Mouse (Mus musculus) cerebellum, adult (tissue): Measurements from ENCODE around the gene Chd5.

Experiments
- ATAC-seq: cut with Nextera tagmentation; 2 replicates; pipeline ENCODE4 v1.9.2; 2017; ENCODE audit warnings: mild to moderate bottlenecking, moderate library complexity, mixed read lengths; ENCODE audit not compliant: insufficient number of reproducible peaks, low FRiP score, low TSS enrichment

The Chd5 gene

DNA sequence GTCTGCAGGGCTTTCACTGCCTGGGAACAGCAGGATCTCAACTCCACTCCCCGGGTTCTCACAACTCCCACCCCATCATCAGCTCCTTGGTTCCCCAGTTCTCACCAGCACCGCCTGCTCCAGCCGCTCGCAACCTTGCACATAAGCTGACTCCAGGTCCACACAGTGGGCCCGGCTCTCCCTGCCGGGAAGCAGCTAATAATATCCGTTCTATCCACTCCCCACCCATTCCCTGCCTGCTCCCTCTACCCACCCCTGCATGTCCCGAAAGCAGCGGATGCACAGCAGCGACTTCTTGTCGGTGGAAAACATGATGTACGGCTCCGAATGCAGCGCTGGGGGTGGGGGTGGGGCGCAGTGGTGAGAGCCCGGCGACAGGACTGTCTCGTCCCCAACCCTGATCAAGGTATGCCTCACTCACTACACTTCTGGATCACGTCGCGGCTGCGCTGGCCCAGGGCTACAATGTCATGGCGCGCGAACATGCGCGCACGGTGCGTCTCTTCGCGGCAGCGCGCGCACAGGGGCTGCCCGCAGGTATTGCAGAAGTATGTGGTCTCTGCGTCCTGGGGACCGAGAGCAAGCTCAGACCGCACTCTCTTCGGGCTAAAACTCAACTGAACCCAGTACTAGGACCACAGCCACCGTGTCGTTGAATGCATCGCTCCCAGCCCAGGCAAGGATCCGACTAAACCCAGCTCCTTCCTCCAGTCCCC, 22.8 kb upstream of the Chd5 start:
- no peak for ATAC-seq

DNA sequence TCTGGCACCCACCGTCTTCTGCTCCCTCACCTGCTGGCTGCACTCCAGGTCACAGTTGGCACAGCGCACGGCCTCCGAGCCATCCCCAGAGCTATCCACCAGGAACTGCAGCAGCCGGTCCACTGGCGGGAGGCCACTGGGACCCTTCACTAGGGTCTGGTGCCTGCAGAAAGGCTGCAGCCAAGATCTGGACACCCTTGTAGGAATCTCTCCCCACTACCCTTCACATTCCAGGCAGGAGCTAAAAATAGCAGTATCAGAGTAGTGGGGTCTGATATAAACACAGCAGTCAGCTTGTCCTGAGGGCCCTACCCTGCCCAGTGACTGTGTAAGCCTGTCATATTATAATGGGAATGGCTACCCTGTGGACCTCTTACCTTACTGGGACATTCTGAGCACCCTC, 20.8 kb upstream of the Chd5 start:
- no peak for ATAC-seq

DNA sequence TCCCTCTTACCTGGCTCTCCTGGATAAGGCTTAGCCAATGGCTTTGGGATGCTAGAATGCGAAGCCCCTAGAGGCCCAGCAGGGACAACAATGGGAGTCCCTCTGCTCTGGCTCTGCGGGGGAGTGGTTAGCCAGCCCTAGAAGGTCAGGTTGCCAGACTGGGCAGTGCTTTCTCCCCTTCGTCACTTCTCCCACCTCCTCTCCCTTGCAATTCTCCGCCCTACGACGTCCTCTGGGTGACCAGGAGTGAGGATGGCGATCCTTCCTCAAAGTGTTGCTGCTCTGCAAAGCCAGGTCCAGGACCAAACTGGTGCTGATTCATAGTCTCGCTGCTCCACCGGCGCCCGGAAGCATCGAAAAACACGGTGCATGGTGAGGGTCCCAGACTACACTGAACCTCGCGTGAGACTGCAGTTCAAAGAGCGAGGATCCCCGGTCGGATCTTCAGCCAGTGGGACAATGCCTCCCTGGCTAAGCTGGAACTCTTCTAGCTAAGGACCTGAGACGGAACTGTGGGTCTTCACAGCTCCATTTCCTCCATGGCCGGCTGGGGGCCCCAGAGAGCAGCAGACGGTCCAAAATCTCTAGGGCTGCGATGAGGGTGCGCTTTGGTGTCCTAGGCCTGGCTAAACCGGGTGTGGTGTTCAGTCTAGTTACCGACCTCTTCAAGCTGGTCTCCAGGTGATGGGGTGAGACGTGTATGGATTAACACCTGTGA, 19.8 kb upstream of the Chd5 start, which contains the start of gene Rnf207:
Rnf207 (minus strand) TSS at position 477 of the 718 bp plus-strand sequence.
- ATAC-seq: peak; percentile 61; the same call in 1 of the 2 replicates

DNA sequence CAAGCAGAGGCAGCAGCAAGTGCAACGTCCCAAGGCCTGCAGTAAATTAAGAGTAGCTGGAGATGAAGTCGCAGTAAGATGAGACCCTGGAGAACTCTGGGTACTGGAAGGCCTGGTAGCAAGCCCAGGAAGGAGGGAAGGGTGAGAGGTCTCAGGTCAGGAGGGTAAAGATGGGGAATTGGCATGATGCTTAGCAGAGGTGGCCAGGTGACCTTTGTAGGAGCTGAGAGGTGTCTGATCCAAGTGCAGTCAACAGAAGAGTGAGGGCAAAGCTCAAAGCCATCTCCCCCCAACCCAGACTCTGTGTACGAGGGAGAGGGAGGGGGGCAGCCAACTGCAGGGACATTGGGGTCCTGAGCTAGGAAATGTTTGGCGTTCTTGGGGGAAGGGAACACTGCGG, 17.0 kb upstream of the Chd5 start:
- no peak for ATAC-seq

DNA sequence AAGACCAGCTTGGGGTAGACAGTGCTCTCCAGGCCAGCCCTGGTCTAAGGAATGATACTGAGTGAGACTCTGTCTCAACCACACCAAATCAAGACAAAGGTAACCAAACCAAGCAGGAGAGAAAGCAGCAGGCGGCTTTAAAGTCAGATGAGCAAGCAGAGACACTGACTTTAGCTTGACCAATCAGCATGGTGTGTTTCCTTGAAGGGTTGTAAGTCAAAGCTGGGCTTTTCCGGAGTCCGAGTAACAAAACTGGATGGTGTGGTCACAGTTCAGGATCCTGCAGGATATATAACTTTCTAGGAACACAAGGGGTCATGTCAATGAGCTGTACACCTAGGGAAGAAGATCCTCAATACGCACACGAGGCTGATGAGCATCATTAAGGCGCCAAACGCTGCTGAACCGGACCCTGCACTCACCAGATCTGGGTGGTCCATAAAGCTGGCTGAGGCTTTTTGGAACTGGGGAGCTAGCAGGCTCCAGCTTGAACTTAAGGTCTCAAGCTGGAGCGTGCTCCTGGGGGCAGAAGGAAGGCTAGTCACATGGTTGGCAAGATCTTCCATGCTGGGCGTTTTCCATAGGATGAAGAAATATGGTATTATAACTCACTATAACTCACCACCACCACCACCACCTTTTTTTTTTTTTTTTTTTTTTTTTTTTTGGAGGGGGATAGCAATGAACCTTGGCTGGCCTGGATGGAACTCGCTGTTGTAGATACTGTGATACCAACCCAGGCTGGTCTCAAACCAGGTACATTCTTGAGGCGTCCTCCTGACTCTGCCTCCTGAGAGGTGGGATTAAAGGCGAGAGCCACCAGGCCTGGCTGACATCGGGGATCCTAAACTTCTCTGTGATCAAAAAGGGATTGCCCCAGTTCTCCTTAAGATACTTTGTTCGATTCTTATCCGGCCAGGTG, 13.5 kb upstream of the Chd5 start:
- ATAC-seq: no peak; the same call in 1 of the 2 replicates

DNA sequence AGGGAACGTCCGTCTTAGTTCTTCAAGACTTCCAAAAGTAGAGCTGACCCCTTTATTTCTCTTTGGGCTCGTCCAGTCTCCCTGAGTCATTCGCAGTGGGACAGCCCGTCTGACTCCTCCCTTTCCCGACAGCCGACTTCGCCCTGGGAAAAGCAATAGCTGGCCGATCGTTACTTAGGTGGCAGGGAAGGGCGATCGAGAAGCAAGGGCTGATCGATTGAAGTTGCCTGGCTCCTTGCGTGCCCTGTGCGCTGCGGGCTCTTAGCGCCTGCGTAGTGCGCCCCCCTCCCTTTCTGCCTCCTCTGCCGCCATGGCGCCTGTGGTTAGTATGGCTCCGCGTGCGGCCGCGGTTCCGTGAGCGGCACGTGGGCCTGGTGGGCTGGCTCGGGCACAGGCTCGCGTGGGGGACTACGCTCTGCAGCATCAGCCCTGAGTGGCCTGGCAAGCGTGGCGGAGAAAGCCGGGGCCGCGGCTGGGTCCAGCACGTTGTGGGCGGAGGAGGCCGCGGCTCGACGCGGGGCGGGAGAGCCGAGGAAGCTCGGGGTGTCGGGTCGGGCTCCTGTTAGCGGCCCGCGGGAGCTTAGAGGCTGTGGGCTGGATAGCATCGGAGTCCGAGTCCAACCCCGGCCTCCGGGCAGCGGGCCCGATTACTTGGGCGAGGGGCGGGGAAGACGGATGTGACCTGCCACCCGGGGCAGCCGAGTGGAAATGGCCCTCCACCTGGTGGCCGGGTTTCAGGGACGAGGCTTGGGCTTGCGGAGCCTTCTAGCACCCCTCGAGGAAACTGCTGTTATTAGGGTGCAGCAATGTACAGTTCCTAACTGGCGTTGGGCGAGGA, 12.7 kb upstream of the Chd5 start, which contains the start of gene Rpl22:
Rpl22 (plus strand) TSS at position 169 of the 838 bp plus-strand sequence.
- peak; percentile 98 for ATAC-seq

DNA sequence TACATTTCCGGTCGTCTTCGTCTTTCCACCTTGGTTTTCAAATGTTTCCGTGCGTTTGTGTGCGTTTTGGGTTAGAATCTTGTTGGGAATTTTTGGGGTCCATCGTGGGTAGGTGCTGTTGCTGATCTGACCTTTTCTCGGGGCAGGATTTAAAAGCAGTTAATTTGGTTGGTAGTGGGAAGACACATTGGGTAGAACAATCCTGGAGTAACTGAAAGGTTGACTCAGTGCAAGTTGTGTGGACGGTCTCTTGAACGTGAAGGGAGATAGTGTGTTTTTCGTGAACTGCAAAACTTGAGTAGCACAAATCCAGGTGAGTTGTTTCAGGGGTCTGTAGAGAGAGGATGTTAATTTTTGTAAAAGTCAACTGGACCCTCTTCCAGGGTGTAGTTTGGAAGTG, 11.9 kb upstream of the Chd5 start:
- ATAC-seq: no peak

DNA sequence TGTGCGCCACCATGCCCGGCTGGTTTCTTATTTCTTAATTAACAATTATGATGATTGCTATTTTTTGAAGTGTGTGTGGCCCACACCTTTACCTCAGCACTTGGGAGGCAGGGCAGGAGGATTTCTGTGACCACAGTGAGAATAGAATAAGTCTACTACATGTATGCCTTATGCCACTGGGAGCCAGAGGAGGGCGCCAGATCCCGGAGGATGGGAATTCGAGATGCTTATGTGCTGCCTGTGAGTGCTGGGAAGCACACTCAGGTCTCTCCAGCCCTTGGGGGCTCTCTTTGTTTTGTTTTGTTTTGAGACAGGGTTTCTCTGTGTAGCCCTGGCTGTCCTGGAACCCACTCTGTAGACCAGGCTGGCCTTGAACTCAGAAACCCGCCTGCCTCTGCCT, 9.8 kb upstream of the Chd5 start:
- ATAC-seq: no peak

DNA sequence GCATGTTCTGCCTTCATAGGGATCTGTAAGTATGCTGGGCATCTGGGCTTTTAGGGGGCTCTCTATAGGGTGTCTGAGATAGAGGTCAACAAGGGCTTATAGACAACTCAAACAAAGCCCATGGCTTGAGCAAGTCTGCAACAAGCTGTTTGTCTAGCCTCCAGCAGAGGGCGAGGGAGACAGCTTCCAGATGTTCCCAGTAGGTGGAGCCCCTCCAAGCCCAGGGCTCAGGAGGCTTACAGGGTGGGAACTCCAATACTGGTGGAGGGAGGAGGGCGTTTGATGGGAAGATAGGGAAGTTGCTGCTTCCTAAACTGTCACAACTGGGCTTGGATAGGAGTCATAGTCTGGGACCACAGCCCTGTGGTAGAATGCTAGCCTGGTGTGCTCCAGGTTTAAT, 5.5 kb upstream of the Chd5 start:
- ATAC-seq: no peak

DNA sequence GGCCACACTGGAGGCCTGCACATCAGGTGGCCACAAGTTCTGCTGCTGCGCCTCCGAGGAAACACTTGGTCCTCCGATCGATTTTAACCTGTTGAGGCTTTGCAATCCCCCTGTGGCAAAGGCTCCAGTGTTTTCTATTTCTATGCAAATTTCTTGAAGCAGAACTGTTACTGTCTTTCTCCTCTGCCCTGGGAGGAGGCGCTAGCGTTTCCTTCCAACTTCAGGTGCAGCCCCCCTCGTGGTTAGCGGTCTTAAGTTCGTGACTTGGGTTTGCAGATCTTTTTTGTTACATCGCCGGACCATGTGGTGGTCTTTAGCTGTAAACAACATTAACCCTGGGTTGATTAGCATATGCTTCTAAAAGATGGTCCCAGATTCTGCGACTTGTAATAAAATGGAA, 4.9 kb upstream of the Chd5 start:
- ATAC-seq: no peak

DNA sequence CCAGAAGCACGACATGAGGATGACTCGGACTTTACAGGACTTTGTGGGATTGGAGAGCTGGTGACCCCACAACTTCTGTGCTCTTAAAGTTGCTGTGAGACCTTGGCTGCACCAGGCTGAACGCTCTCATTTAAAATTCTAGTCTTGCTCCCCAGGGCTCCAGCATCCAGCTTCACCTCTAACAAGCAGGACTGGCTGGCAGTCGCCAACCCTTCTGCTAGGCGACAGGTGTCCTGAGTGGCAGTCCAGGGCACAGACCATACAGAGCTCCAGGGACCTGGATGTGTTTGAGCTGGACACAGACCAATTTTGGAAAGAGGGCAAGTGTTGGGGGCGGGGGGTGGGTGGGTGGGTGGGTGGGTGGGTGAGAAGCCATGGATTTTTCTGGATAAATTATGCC, 679 bp upstream of the Chd5 start:
- no peak for ATAC-seq

DNA sequence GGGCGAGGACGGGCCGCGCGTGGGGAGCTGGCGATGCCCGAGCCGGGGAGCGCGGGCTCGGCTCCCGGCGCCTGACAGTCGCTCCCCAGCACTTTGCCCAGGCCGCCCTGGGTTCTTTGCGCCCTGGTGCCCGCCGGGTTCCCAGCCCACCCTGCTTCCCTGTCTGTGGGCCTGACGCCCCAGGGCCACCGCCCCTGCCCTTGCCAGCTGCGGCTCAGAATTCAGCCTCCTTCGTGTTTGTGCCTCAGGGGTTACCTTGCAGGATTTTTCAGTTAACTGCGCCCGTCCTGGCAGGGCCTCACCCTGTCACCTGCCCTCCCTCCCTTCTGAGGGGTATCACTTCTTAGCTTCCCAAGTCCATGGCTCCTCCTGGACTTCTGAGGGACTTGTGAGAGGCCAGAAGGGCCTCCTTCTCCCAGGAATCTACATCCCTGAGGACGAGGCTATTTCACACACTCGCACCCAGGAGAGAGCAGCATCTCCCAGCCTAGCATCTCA, 891 bp downstream of the Chd5 start:
- ATAC-seq: 0 out of 2 replicates have a peak, but pooled peaks have one; percentile 6

DNA sequence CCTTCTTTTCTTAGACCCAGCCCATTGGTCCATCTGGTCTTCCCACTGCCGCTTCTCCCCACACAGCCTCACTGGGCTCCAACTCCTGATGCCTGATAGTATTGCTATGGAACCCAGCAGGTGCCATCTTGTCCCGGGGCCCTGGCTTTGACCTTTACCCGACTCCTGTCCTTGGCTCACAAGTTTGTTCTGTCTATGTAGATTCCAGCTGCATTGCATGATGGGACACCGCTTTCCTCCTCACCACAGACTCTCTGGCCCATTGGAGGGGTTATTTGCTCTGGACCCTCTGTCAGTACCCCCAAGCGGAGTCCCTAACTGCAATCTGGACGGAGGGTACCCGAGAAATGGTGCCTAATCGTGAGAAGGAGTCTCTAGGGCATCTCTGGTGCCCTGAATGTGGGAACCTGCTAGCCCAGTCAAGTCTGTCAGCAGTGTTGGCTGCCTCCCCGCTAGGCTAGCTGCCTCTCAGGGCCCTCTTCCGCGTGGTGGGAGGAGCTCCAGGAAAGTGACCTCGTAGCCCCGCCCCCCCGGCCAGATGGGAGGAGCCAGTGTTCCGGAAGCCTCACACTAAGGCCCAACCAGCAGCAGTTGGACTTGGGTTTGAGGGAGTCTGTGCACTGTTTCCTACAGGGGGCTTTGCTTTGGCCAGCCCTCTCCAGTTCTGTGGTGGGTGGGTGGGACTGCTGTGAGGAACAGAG, 2.3 kb downstream of the Chd5 start:
- no peak for ATAC-seq

DNA sequence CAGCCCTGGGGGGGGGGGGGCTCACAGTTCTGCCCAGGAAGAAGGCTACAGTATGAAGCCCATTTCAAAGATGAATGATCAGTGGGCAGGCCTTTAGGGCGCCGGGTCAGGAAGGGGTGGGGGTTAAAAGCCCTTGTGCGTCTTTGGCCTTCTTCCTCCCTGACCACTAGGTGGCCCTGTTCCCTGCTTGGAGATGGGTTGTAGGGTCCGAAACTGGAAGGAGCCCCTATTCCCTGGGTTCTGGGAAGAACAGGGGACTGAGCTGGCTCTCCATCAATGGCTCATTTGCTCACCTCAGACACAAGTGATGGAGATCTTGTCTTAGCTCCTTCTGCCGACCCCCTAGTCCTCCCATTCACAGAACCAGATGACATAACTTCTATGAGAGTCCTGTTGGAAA, 4.8 kb downstream of the Chd5 start:
- no peak for ATAC-seq

DNA sequence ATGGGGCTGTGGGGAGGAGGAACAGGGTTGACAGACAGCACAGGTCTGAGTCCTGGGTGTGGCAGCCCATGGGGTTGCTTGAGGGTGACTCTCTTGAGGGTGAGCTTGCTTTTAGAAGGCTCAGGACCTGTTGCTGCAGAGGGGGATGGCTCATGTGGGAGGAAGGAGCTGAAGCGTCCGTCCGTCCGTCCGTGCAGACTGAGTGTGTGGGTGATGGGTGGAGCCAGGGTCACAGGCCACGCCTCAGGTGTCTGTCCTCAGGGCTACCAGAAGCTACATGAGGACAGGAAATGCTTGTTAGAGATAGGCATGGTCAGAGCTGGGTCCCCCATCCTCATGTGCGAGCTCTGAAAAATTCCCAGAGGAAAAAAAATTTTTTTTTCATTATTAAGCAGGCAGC, 6.2 kb downstream of the Chd5 start:
- no peak for ATAC-seq

DNA sequence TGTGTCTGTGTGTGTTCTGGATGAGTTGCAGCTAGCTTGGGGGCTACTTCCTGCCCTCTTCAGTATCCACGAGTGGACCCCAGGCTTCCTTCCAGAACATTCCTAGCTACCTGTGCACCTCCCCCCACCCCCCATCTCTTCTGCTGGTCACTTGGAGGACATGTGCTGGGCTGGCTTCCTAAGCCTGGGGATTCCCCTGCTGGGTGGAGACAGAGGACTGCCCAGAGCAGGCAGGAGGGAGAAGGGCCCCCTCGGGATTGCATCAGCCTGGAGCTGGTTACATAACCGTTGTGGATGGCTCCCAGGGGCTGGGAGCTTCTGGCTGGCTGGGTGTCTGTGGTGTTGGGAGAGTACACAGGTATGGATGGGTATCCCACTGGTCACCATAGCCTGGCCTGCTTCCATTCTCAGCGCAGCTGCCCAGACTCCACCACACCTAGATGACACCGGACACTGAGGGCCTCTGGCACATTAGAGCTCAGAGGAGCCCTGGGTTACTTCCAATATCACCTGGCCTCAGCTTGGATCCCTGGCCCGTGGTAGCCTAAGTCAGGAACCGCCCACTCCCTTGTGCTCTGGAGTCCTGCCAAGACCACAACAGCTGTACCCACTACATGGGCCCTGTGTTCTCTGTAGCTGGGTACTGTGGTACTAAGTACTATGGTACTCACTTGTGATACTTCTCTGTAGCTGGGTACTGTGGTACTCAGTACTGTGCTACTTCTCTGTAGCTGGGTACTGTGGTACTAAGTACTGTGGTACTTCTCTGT, 6.9 kb downstream of the Chd5 start:
- no peak for ATAC-seq

DNA sequence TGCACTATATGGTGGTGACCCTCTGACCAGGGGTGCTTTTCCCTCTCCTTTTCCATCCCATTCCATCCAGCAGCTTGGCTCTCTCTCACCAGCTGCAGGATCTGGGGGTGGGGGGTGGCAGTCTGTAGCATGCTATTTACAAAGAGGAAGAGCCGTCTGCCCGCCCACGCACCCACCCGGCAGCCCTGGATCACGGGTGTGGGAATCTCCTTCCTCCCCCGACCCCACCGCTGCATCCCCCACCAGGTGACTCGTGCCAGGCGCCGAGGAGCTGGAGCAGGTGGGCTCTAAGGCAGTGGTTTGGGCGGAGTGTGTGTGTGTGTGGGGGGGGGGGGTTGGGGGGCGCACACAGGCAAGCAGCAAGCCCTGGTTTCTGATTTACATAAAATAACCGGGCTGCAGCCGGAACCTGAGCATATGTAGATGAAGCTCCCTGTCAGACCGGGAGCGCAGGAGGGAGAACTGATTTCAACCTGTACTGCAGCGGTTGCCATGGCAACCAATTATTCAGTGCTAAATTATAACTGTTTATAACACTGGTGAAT, 11.5 kb downstream of the Chd5 start:
- no peak for ATAC-seq
